In the genomic region with DNA sequence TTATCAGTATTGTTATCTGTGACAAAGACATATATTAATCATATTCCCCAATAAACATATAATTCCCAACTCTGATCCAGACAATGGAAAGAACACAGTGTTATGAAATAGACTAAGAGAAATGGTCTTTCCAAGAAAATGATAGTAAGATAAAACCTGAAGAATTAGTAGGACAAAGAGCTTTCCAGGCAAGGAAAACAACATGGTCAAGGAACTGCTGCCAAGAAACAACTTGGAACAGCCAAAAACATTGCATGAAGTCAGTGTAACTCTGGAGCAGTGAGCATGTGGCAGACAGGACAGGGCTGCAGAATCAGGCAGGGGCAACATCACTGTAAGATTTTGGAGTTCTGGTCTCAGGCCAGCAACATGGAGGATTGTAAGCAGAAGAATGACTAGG, we compare ENCODE assay signal across 14 mouse cellular contexts.
DNase-seq lines count a peak whose midpoint lies in the region.
"Had no signal": no experiment of that assay in that cellular context is flagged by ENCODE, and none has a peak within 500 bp of the region (broad histone marks: within the 10 kb centered on the region; RNA-seq: fewer than 3 reads in every experiment).

No protein-coding gene starts in this region.

- no peaks in the 10 kb centered on the region for H3K9me3 ChIP-seq in hindbrain, embryonic 10.5 days
- H3K9me3 ChIP-seq: intestine, embryonic 15.5 days; limb, embryonic 13.5 days had no signal

- H3K36me3 ChIP-seq in hindbrain, embryonic 10.5 days = no peaks in the 10 kb centered on the region
- H3K36me3 ChIP-seq: intestine, embryonic 15.5 days; limb, embryonic 13.5 days had no signal

- no peaks in the 10 kb centered on the region for H3K4me1 ChIP-seq in hindbrain, embryonic 10.5 days (replicated peaks)
- H3K4me1 ChIP-seq: intestine, embryonic 15.5 days; limb, embryonic 13.5 days had no signal

- H3K27ac ChIP-seq in hindbrain, embryonic 10.5 days = no peak overlapping the region
- H3K27ac ChIP-seq: hindbrain, embryonic 14.5 days; intestine, embryonic 15.5 days; limb, embryonic 13.5 days had no signal

- no peaks in the 10 kb centered on the region for H3K27me3 ChIP-seq in hindbrain, embryonic 10.5 days (ENCODE audit: insufficient read depth, poor library complexity, severe bottlenecking)
- H3K27me3 ChIP-seq: intestine, embryonic 15.5 days; limb, embryonic 13.5 days had no signal

- DNase-seq in adrenal gland, postnatal 10 days = peak; percentile 16
- no peak for DNase-seq in adrenal gland, adult 18-20 months (ENCODE audit: low spot score in 2 of 2)
- DNase-seq in heart, adult 9 months (ENCODE audit: low spot score in 2 of 2) = peak; percentile 15 to 22
- DNase-seq in heart, postnatal 25 days (ENCODE audit: low spot score) = no peak
- peak; percentile 15 for DNase-seq in ovary, postnatal 14 days (ENCODE audit: low spot score)
- no peak for DNase-seq in ovary, postnatal 36 days (ENCODE audit: low spot score)
- DNase-seq in lung, postnatal 25 days (ENCODE audit: low spot score) = peak; percentile 16
- no peak for DNase-seq in hindbrain, embryonic 10.5 days (ENCODE audit: low spot score)
- DNase-seq: adrenal gland, postnatal 25 days; cerebellum, adult 9-10 months; liver, postnatal 0 days had no signal

- intact Hi-C loops in heart, postnatal 25 days (cut with DNase I) = no loop called here

- H3K4me3 ChIP-seq in hindbrain, embryonic 10.5 days = no peak overlapping the region
- H3K4me3 ChIP-seq: intestine, embryonic 15.5 days; limb, embryonic 13.5 days had no signal

Comparison
In these comparisons a context has a peak if more than half of its experiments do, and no peak if none do; other contexts are left out.
1. DNase-seq: peak in adrenal gland, postnatal 10 days (single experiment), heart, adult 9 months (2 of 2), ovary, postnatal 14 days (single experiment) and lung, postnatal 25 days (single experiment); none in adrenal gland, adult 18-20 months (0 of 2), heart, postnatal 25 days (single experiment), ovary, postnatal 36 days (single experiment) and hindbrain, embryonic 10.5 days (single experiment).